Mouse (Mus musculus) gastrocnemius, adult 2 months (tissue): ENCODE results near the gene Akr1cl. TPM values are rescaled to one million over a fixed set of nuclear protein-coding genes. Genes with fewer than 3 reads are reported as not detected.
"Not testable (repeated sequence)": the region's sequence is repeated elsewhere in the genome, so short reads cannot be mapped to it uniquely, and the experiment has no call there.

Experiments used
- DNase-seq: peaks from one replicate; pipeline ENCODE4 v3.0.0; 2022
- H3K27ac ChIP-seq: fragments of 200-600 bp; 2 replicates; pipeline ENCODE4 v1.8.1; 2022; ENCODE audit warnings: mild to moderate bottlenecking
- H3K4me3 ChIP-seq: fragments of 200-600 bp; 2 replicates; pipeline ENCODE4 v1.8.1; 2022; ENCODE audit warnings: mild to moderate bottlenecking, moderate library complexity
- CTCF ChIP-seq: fragments of 200-600 bp; IDR thresholded peaks from 2 replicates; pipeline ENCODE4 v1.8.1; 2022; ENCODE audit warnings: antibody characterized with exemption, mild to moderate bottlenecking, moderate library complexity
- intact Hi-C: fragments of 180-260 bp; cut with DNase I; formaldehyde crosslinking; loops from one replicate; pipeline ENCODE4 v1.15.1; 2025
- long read RNA-seq, 2 experiments: library from polyadenylated mRNA; stranded (forward); transcript quantifications; one replicate each; pipeline ENCODE4 v2.0.0; 2021
- total RNA-seq, 2 experiments: library from RNA; stranded (reverse); gene quantifications; 2 replicates each; pipeline ENCODE4 v1.2.3; 2021

Gene Akr1cl
- not detected for total RNA-seq
- long read RNA-seq, experiment 1, result 0 reads
- long read RNA-seq, experiment 2, result 0 reads

- Histone ChIP-seq H3K27ac (no peak within 1 kb of the TSS), H3K4me3 (no peak within 1 kb of the TSS)
- no peak for DNase-seq
- intact Hi-C loops, result no loop called here
- TF ChIP-seq CTCF, result no peak
Measured at GRCm38 (mm10) chr1:65032641-65033040, at the start of gene Akr1cl. TSS of gene Akr1cl (minus strand) at chr1:65032759.

GRCm38 (mm10) chr1:65082188-65082587 is 49.6 kb upstream of the Akr1cl start, which contains the start of gene Crygb:
TSS of gene Crygb (minus strand) at chr1:65082288.
- no peak for TF ChIP-seq CTCF
- intact Hi-C loops, result no loop called here
- Histone ChIP-seq H3K27ac (no peak within 1 kb of the TSS), H3K4me3 (no peak within 1 kb of the TSS)
- no peak for DNase-seq

- intact Hi-C loops, result loop anchor here (2.0 kb wide), 1 partner anchor 29 kb away; no protein-coding TSS in a partner anchor
- Histone ChIP-seq H3K4me3 (no peak overlapping the region), H3K27ac (no peak overlapping the region)
- DNase-seq, result no peak
- peak; percentile 49 for TF ChIP-seq CTCF
Measured at GRCm38 (mm10) chr1:65075607-65076006, 43.0 kb upstream of the Akr1cl start.

GRCm38 (mm10) chr1:65073589-65073988 is 41.0 kb upstream of the Akr1cl start, which contains the start of gene Crygc:
TSS of gene Crygc (minus strand) at chr1:65073689.
- H3K27ac ChIP-seq, result no peak within 1 kb of the TSS
- intact Hi-C loops, result no loop called here
- DNase-seq, result no peak
- TF ChIP-seq CTCF, result no peak
- no peak within 1 kb of the TSS for H3K4me3 ChIP-seq

GRCm38 (mm10) chr1:65067842-65068241 is 35.3 kb upstream of the Akr1cl start:
- H3K27ac ChIP-seq, result no peak overlapping the region
- intact Hi-C loops, result no loop called here
- DNase-seq, result no peak
- no peak overlapping the region for H3K4me3 ChIP-seq
- no peak for TF ChIP-seq CTCF

- Histone ChIP-seq H3K27ac (peak overlapping the region; percentile 58), H3K4me3 (peak overlapping the region; percentile 23)
- TF ChIP-seq CTCF, result no peak
- intact Hi-C loops, result no loop called here
- no peak for DNase-seq
Measured at GRCm38 (mm10) chr1:65064201-65064600, 31.6 kb upstream of the Akr1cl start.

GRCm38 (mm10) chr1:65063352-65063751 is 30.8 kb upstream of the Akr1cl start, which contains the start of gene Crygd:
TSS of gene Crygd (minus strand) at chr1:65063452.
- no peak for DNase-seq
- Histone ChIP-seq H3K27ac (peak within 1 kb of the TSS; percentile 58), H3K4me3 (peak within 1 kb of the TSS; percentile 23)
- no peak for TF ChIP-seq CTCF
- intact Hi-C loops, result no loop called here

GRCm38 (mm10) chr1:65052140-65052539 is 19.6 kb upstream of the Akr1cl start:
- TF ChIP-seq CTCF, result no peak
- H3K4me3 ChIP-seq, result no peak overlapping the region
- intact Hi-C loops, result no loop called here
- H3K27ac ChIP-seq, result no peak overlapping the region
- DNase-seq, result no peak

- DNase-seq, result no peak
- TF ChIP-seq CTCF, result no peak
- intact Hi-C loops, result no loop called here
- Histone ChIP-seq H3K4me3 (no peak overlapping the region), H3K27ac (no peak overlapping the region)
Measured at GRCm38 (mm10) chr1:65051696-65052095, 19.1 kb upstream of the Akr1cl start.

- intact Hi-C loops, H3K27ac ChIP-seq, DNase-seq, H3K4me3 ChIP-seq: not testable (repeated sequence)
Measured at GRCm38 (mm10) chr1:65050952-65051351, 18.4 kb upstream of the Akr1cl start, which contains the start of gene Cryge. TSS of gene Cryge (minus strand) at chr1:65051149.

GRCm38 (mm10) chr1:65048781-65049180 is 16.2 kb upstream of the Akr1cl start:
- DNase-seq, result peak; percentile 51
- H3K27ac ChIP-seq, result no peak overlapping the region
- no peak for TF ChIP-seq CTCF
- H3K4me3 ChIP-seq, result no peak overlapping the region
- intact Hi-C loops, result no loop called here

- no peak for DNase-seq
- Histone ChIP-seq H3K4me3 (no peak overlapping the region), H3K27ac (no peak overlapping the region)
- intact Hi-C loops, result loop anchor here (2.0 kb wide), 2 partner anchors 28 to 132 kb away; no protein-coding TSS in a partner anchor
- TF ChIP-seq CTCF, result peak; percentile 86
Measured at GRCm38 (mm10) chr1:65046401-65047109, 14.0 kb upstream of the Akr1cl start.

GRCm38 (mm10) chr1:65043433-65043832 is 10.9 kb upstream of the Akr1cl start:
- TF ChIP-seq CTCF, result no peak
- Histone ChIP-seq H3K27ac (no peak overlapping the region), H3K4me3 (no peak overlapping the region)
- DNase-seq, result no peak
- intact Hi-C loops, result no loop called here

- TF ChIP-seq CTCF, result no peak
- DNase-seq, result no peak
- intact Hi-C loops, result no loop called here
- no peak overlapping the region for H3K27ac ChIP-seq
- H3K4me3 ChIP-seq, result no peak overlapping the region
Measured at GRCm38 (mm10) chr1:65041837-65042236, 9.3 kb upstream of the Akr1cl start.
